Mouse (Mus musculus) limb, embryonic 11.5 days (tissue): Measurements from ENCODE around the gene Pagr1a. TPM values are rescaled to one million over a fixed set of nuclear protein-coding genes. Genes with fewer than 3 reads are reported as not detected.

Experiments
- ATAC-seq: fragments of 200-750 bp; cut with Nextera tagmentation; 2 replicates; pipeline ENCODE4 v1.8.0; 2017; ENCODE audit warnings: low read depth; ENCODE audit not compliant: insufficient number of reproducible peaks, low FRiP score, low TSS enrichment
- DNase-seq: peaks from one replicate; pipeline ENCODE4 v3.0.0-alpha.2; 2015; ENCODE audit warnings: low spot score
- H3K27ac ChIP-seq: fragments of 300-500 bp; sonication (generic); replicated peaks from 2 replicates; pipeline ENCODE4 v1.5.1; 2014; ENCODE audit warnings: low read depth, mild to moderate bottlenecking, low read length
- H3K27me3 ChIP-seq: fragments of 300-500 bp; sonication (generic); 2 replicates; pipeline ENCODE4 v1.6.1; 2014; ENCODE audit warnings: mild to moderate bottlenecking, low read length, mixed read lengths; ENCODE audit not compliant: control insufficient read depth, insufficient read depth
- H3K36me3 ChIP-seq: fragments of 300-500 bp; sonication (generic); 2 replicates; pipeline ENCODE4 v1.6.1; 2014; ENCODE audit warnings: mild to moderate bottlenecking, low read length, moderate library complexity, mixed read lengths; ENCODE audit not compliant: control insufficient read depth, insufficient read depth
- H3K4me1 ChIP-seq: fragments of 300-500 bp; sonication (generic); 2 replicates; pipeline ENCODE4 v1.6.1; 2014; ENCODE audit warnings: low read length, mixed read lengths; ENCODE audit not compliant: control insufficient read depth, insufficient read depth
- H3K4me2 ChIP-seq: fragments of 300-500 bp; sonication (generic); 2 replicates; pipeline ENCODE4 v1.6.1; 2014; ENCODE audit warnings: low read depth, mild to moderate bottlenecking, moderate library complexity; ENCODE audit not compliant: severe bottlenecking
- H3K4me3 ChIP-seq: fragments of 300-500 bp; sonication (generic); 2 replicates; pipeline ENCODE4 v1.5.1; 2014; ENCODE audit warnings: low read depth, low read length
- H3K9ac ChIP-seq: fragments of 300-500 bp; sonication (generic); 2 replicates; pipeline ENCODE4 v1.6.1; 2014; ENCODE audit warnings: mild to moderate bottlenecking, low read length
- H3K9me3 ChIP-seq: fragments of 300-500 bp; sonication (generic); 2 replicates; pipeline ENCODE4 v1.6.1; 2016; ENCODE audit warnings: low read length; ENCODE audit not compliant: control insufficient read depth
- WGBS: fragments of 180-500 bp; shearing (Covaris S2); extraction: QIAGEN DNeasy Blood & Tissue Kit; methylation state at CpG from one replicate; pipeline ENCODE4 v1.1.7; 2014; 5-methylcytosine and 5-hydroxymethylcytosine counted together
- polyA plus RNA-seq: library from polyadenylated mRNA; unstranded; fragments of >200 nt; fragmentation: Nextera tagmentation; extraction: Ambion mirVana; gene quantifications from 2 replicates; pipeline ENCODE4 v1.2.1, GENCODE M21; 2014

Gene Pagr1a
- polyA plus RNA-seq, 1 experiment from 2014 or later = 59.5 TPM

DNA sequence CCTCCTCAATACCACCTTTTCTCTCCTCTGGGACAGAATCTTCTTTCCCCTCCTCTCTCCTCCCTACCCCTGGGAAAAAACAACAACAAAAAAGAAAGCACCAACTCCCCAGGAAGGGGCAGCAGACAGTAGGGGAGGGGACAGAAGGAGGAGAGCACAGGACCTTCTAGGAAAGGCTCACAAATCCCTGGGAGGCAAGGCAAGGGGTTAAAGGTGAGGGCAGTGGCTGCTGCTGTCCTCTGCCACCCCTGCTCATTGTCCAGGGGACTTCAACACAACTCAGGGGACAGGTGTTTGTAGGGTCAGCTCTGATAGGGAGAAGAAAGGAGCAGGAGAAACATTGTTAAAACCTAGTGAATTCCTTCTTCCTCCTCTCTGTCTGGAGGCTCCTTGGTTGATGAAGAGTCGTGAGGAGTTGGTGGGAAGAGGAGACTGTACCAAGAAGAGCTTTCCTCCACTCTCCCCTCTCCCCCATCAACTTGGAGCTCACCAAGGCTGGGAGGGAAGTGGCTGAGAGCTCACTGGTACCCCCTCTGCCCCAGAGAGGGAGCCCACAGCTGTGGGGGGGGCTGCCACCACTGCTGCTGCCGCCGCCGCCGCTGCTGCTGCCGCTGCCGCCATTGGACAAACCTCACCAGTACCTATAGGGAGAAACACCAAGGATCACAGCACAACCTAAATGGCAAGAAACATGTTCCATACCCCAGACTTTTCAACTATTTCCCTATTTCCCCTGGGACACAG is 5.5 kb upstream of the Pagr1a start:
- Histone ChIP-seq H3K9me3 (no peaks in the 10 kb centered on the region), H3K27me3 (no peaks in the 10 kb centered on the region), H3K36me3 (peaks cover 22% of the 10 kb centered on the region), H3K4me3 (peak overlapping the region; percentile 97), H3K4me1 (peaks cover 49% of the 10 kb centered on the region), H3K27ac (no peak overlapping the region; the same call in 1 of the 2 replicates), H3K4me2 (peak overlapping the region; percentile 83), H3K9ac (peak overlapping the region; percentile 17; the same call in 1 of the 2 replicates)
- 76% methylated on average over 7 of the region's 7 CpGs for WGBS
- ATAC-seq (no peak), DNase-seq (no peak)

DNA sequence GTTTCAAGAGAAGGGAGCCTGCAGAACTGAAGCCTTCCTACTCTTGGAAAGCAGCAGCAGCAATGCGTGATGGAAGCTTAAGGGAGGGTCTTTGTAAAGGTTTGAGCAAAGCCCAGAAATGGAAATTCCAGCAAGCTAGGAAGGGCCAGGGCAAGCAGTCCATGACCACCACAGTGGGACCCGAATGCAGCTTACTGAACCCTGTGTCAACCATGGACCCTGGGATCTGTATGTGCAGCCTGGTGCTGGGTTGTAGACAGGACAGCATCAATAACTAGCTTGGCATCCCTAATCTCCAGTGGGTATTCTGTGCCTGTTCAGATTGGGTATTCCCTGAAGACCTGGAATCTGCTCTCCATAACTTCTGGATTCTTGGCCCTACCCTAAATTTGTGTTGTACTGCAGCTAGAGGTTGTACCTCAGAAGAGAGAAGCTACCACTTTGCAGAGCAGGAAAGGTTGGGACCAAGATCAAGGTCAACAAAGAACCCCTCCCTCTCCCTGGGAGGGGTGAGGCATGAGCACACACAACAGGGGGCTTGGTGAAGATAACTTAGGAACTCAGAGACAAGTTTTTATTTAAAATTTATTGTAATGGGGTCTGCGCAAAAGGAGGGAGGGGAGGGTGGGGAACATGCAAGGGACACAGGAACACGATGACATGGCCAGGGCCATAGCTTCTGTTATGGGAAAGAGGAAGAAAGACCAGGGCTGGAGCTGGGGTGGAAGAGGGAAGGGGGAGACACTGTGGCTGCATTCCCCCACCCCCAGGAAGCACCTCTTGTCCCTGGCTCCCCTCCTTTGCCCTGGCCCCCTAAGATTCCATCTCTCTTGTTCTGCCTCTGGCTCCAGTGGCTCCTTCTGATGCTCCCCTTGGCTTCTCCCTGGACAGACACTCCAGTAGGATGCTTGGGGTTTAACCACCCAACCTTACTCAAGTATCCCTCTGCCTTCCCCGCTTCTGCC is 4.7 kb upstream of the Pagr1a start:
- H3K4me2 ChIP-seq = peak overlapping the region; percentile 88
- H3K4me1 ChIP-seq = peaks cover 47% of the 10 kb centered on the region
- ATAC-seq (no peak), DNase-seq (no peak)
- peak overlapping the region; percentile 72 for H3K27ac ChIP-seq
- H3K4me3 ChIP-seq = peak overlapping the region; percentile 46
- H3K27me3 ChIP-seq = no peaks in the 10 kb centered on the region
- no peaks in the 10 kb centered on the region for H3K9me3 ChIP-seq
- H3K36me3 ChIP-seq = peaks cover 22% of the 10 kb centered on the region
- H3K9ac ChIP-seq = peak overlapping the region; percentile 73
- WGBS = 51% methylated on average over 5 of the region's 5 CpGs

DNA sequence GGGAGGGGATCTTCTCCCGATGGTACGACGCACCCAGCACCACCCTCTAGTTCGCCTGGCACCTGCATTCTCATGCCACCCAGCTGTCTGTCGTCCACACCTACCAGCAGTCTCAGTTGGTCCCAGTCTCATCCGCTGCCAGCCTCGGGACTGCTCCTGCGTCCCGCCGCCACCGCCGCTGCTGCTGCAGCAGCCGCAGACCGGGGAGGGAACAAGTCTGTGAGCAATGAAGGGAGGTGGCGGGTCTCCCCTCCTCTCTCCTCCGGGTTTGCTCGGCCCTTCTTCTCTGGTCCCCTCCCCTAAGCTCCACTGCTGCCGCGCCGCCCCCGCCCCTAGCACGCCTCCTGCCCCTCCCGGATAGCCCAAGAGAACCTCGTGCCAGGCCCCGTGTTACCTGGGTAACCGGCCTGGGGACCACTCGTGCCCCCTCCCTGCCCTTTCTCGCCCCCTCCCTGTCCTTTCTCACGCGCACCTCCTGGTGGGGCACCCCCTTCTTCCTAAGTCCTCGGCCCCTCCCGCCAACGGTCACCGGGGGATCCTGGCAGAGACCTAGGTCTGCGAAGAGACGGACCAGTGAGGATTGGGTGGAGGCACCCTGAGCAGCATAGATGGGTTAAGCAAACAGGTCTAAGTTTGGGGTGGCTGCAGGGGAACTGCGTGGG is 3.9 kb upstream of the Pagr1a start, which contains the start of the genes Gm42742 and Prrt2:
Gene Gm42742 (minus strand): TSS at position 197 of the 662 bp plus-strand sequence.
Gene Prrt2 (minus strand): TSS at position 311 of the 662 bp plus-strand sequence.
- Histone ChIP-seq H3K4me1 (peaks cover 47% of the 10 kb centered on the region), H3K4me2 (peak within 1 kb of the TSS; percentile 88), H3K27ac (peak within 1 kb of the TSS; percentile 72), H3K27me3 (no peaks in the 10 kb centered on the region), H3K36me3 (peaks cover 22% of the 10 kb centered on the region), H3K9ac (peak within 1 kb of the TSS; percentile 73), H3K4me3 (peak within 1 kb of the TSS; percentile 46), H3K9me3 (no peaks in the 10 kb centered on the region)
- WGBS = under 1% methylated on average over 37 of the region's 37 CpGs
- ATAC-seq (0 out of 2 replicates have a peak, but pooled peaks have one; percentile 3), DNase-seq (peak; percentile 73)

DNA sequence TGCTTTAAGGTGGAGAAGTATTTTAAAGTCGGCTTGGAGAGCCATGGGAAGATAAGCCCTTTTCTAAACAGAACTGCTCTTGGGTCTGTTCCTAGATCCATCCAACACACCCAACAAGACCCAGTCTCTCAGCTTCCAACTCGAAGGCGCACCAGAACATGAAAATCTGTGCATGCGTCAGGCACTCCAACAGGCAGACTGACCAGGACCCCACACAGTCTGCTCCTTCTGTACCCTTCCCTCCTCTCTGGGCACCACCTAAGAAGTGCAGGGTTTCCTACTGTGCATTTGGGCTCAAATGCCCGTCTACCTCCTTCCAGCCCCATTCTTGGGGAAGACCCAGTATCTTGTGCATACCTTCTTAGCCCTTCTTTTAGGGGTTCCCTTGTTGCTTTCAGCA is 3.3 kb upstream of the Pagr1a start:
- Histone ChIP-seq H3K9ac (peak overlapping the region; percentile 73), H3K4me1 (peaks cover 52% of the 10 kb centered on the region), H3K27me3 (no peaks in the 10 kb centered on the region), H3K27ac (peak overlapping the region; percentile 72; the same call in 1 of the 2 replicates), H3K4me3 (peak overlapping the region; percentile 46), H3K4me2 (peak overlapping the region; percentile 88), H3K9me3 (no peaks in the 10 kb centered on the region), H3K36me3 (peaks cover 23% of the 10 kb centered on the region)
- DNase-seq (no peak), ATAC-seq (no peak)
- WGBS = 53% methylated on average over 5 of the region's 5 CpGs

DNA sequence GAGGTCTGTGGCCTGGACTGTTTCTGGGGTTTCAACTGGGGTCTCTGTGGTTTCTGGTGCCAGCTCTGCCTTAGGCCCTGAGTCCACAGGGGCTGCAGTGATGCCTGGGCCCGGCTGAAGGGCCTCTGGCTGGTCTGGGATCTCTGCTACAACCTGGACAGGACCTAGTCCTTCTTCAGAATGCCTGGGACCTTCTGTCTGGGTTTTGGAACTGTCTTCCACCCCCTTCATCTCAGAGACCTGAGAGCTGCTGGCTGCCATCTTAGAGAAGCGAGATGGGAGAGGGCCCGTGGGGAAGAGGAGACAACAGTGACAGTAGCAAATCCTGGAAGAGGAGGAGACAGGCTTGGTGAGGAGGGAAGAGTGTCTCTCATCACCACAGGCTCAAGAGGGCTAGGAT is 2.9 kb upstream of the Pagr1a start:
- 59% methylated on average over 3 of the region's 3 CpGs for WGBS
- H3K4me1 ChIP-seq = peaks cover 56% of the 10 kb centered on the region
- DNase-seq (no peak), ATAC-seq (no peak)
- H3K9ac ChIP-seq = peak overlapping the region; percentile 34; the same call in 1 of the 2 replicates
- peak overlapping the region; percentile 46; the same call in 1 of the 2 replicates for H3K4me3 ChIP-seq
- no peaks in the 10 kb centered on the region for H3K27me3 ChIP-seq
- peaks cover 26% of the 10 kb centered on the region for H3K36me3 ChIP-seq
- peak overlapping the region; percentile 25; the same call in 1 of the 2 replicates for H3K27ac ChIP-seq
- no peaks in the 10 kb centered on the region for H3K9me3 ChIP-seq
- peak overlapping the region; percentile 88 for H3K4me2 ChIP-seq

DNA sequence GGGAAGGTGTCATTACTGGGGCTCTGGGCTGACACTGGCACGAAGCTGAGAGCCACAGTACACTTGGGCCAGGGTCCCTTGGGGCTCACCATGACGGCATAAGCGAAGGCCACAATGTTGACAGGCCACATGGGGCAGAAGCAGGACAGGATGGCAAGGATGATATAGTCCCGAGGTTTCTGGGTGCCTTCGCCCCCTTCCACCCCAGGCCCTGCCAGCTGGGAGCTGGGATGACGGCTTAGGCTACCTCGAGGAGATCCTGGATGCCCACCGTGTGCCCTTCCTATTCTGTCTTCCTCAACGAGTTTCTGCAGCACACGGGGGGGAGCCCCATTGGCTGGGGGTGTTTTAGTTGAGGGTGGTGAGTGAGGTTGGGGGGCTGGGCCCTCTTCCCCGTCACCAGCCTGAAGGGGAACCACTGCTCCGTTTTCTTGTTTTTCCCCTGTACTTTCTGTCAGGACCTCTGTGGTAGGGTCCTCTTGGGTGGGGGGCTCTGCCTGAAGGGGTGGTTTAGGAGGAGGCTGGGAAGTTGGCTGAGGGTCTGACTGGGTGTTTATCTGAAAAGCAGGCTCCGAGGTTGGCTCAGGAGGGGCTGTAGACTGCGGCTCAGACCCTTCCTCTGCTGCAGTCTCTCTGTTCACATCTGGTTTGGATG is 2.3 kb upstream of the Pagr1a start:
- H3K36me3 ChIP-seq = peaks cover 26% of the 10 kb centered on the region
- no peaks in the 10 kb centered on the region for H3K9me3 ChIP-seq
- 79% methylated on average over 14 of the region's 14 CpGs for WGBS
- H3K4me2 ChIP-seq = peak overlapping the region; percentile 88; the same call in 1 of the 2 replicates
- H3K4me1 ChIP-seq = peaks cover 60% of the 10 kb centered on the region
- H3K4me3 ChIP-seq = no peak overlapping the region
- DNase-seq (no peak), ATAC-seq (no peak)
- H3K9ac ChIP-seq = peak overlapping the region; percentile 17; the same call in 1 of the 2 replicates
- H3K27ac ChIP-seq = no peak overlapping the region
- no peaks in the 10 kb centered on the region for H3K27me3 ChIP-seq

DNA sequence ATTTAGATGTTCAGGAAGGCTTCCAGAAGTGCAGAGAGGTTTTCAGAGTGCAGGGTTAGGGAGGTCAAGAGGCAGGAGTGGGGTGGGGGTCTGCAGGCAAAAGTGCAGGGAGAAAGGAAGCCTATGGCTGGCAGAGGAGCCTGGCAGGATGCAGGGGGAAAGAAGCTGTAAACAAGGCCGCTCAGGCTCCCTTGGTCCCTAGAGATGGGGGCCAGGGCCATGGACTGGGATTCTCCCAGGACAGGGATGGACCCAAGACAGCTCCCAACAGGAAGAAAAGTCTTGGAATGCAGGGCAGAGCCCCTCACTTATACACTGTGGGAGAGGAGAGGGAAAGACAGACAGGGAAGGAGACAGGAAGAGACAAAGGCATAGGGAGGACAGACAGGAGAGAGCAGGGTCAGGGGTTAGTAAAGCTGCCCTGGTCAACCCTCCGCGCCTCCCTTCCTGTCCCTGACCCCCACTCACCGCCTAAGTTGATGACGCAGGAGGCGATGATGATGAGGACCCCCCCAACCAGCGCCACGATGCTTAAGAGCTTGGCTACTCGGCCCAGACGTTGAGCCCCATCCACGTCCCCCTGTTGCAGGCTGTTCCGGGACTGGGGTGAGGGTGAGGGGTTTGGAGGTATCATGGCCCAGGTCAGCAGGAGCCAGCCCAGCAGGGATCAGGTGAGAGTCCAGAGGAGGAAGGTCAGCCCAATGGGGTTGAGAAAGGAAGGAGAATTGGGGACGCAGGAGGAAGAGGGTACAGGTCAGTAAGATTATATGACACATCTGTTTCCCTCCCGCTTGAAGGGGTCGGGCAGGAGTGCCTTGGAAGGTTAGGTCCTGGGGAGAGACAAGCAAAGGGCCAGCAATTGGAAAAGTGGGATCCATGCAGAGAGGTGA is 1.5 kb upstream of the Pagr1a start:
- 77% methylated on average over 15 of the region's 15 CpGs for WGBS
- H3K9me3 ChIP-seq = no peaks in the 10 kb centered on the region
- H3K9ac ChIP-seq = no peak overlapping the region
- no peak overlapping the region; the same call in 1 of the 2 replicates for H3K4me2 ChIP-seq
- no peaks in the 10 kb centered on the region for H3K27me3 ChIP-seq
- H3K27ac ChIP-seq = no peak overlapping the region
- DNase-seq (no peak), ATAC-seq (no peak)
- peaks cover 21% of the 10 kb centered on the region for H3K36me3 ChIP-seq
- peaks cover 55% of the 10 kb centered on the region for H3K4me1 ChIP-seq
- H3K4me3 ChIP-seq = no peak overlapping the region
